Mouse (Mus musculus): ENCODE measurements at regions not wholly inside any gene's neighbourhood (a gene's known extent, or its start where the extent isn't known, plus 50 kb on each side); places are given as distances from the start of the nearest gene placed in this dataset.

DNA sequence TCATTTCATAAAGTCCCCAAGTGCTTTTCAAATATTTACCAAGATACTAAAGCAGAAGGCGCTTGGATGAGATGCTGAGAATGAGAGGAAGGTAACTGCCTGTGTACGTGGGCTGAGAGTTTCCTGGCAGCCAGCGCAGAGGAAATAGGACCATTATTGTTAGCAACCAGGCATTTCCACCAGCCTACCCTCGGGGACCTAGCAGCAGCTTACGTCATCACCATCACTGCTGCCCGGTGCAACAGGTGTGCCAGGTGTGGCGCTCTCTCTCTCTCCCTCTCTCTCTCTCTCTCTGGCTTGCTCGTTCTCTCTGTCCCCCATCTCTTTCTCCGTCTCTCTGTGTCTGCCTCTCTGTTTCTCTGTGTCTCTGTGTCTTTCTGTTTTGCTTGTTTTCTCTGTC is 55.1 kb upstream of the Fam222a start:
- peak; percentile 79 for DNase-seq (ENCODE audit: low read depth)

- no peak for DNase-seq (ENCODE audit: low read depth)
Observed at GRCm38 (mm10) chr5:114513911-114514457, 53.8 kb upstream of the Fam222a start.

- DNase-seq (ENCODE audit: low read depth), result no peak
Observed at GRCm38 (mm10) chr5:114517010-114517409, 50.8 kb upstream of the Fam222a start.

DNA sequence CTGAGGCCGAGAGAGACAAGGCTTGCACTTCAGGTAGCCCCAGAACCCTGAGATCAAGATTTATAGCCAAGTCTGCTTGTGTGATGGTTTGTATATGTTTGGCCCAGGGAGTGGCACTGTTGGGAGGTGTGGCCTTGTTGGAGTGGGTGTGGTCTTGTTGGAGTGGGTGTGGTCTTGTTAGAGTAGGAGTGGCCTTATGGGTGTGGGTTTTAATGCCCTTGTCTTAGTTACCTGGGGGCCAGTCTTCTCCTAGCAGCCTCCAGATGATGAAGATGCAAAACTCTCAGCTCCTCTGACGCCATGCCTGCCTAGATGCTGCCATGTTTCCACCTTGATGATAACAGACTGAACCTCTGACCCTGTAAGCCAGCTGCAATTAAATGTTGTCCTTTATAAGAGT is 49.8 kb upstream of the Fam222a start:
- no peak for DNase-seq (ENCODE audit: low read depth)

Measured in naive thymus-derived CD4-positive, alpha-beta T cell, adult 2 months (primary cell).